Mouse (Mus musculus): ENCODE measurements around the gene Fam178b. TPM values are rescaled to one million over a fixed set of nuclear protein-coding genes. Genes with fewer than 3 reads are reported as not detected.
"Not testable (repeated sequence)": the region's sequence is repeated elsewhere in the genome, so short reads cannot be mapped to it uniquely, and the experiment has no call there.

The Fam178b gene
- polyA plus RNA-seq, 1 experiment from 2014 or later, result not detected

- Histone ChIP-seq H3K27ac (replicated peaks) (no peak overlapping the region), H3K4me1 (no peaks in the 10 kb centered on the region), H3K9me3 (no peaks in the 10 kb centered on the region), H3K4me2 (replicated peaks) (no peak overlapping the region), H3K27me3 (0 out of 2 replicates have a peak, but pooled peaks cover 3% of the 10 kb centered on the region), H3K9ac (replicated peaks) (no peak overlapping the region), H3K4me3 (no peak overlapping the region), H3K36me3 (no peaks in the 10 kb centered on the region)
- 88% methylated on average over 2 of the region's 2 CpGs for WGBS
- ATAC-seq (ENCODE audit: low FRiP score, low read depth), result no peak
These were observed 47.0 kb downstream of the Fam178b start for GRCm38 (mm10) chr1:36635826-36636485.

GRCm38 (mm10) chr1:36634940-36635339 lies 48.0 kb downstream of the Fam178b start:
- Histone ChIP-seq H3K36me3 (no peaks in the 10 kb centered on the region), H3K27ac (replicated peaks) (no peak overlapping the region), H3K4me3 (no peak overlapping the region), H3K9me3 (no peaks in the 10 kb centered on the region), H3K4me2 (replicated peaks) (no peak overlapping the region), H3K9ac (replicated peaks) (no peak overlapping the region), H3K4me1 (no peaks in the 10 kb centered on the region), H3K27me3 (0 out of 2 replicates have a peak, but pooled peaks cover 3% of the 10 kb centered on the region)
- ATAC-seq (ENCODE audit: low FRiP score, low read depth), result peak; percentile 82
- 19% methylated on average over 5 of the region's 5 CpGs for WGBS

GRCm38 (mm10) chr1:36633920-36634319 lies 49.1 kb downstream of the Fam178b start:
- 61% methylated on average over 5 of the region's 5 CpGs for WGBS
- Histone ChIP-seq H3K9me3 (no peaks in the 10 kb centered on the region), H3K9ac (replicated peaks) (no peak overlapping the region), H3K4me3 (no peak overlapping the region), H3K27ac (replicated peaks) (no peak overlapping the region), H3K27me3 (0 out of 2 replicates have a peak, but pooled peaks cover 3% of the 10 kb centered on the region), H3K4me1 (no peaks in the 10 kb centered on the region), H3K4me2 (replicated peaks) (no peak overlapping the region), H3K36me3 (no peaks in the 10 kb centered on the region)
- ATAC-seq (ENCODE audit: low FRiP score, low read depth), result no peak

GRCm38 (mm10) chr1:36632846-36633245 lies 50.1 kb downstream of the Fam178b start:
- Histone ChIP-seq H3K4me3 (no peak overlapping the region), H3K4me1 (no peaks in the 10 kb centered on the region), H3K36me3 (no peaks in the 10 kb centered on the region), H3K27ac (replicated peaks) (no peak overlapping the region), H3K9me3 (no peaks in the 10 kb centered on the region), H3K4me2 (replicated peaks) (no peak overlapping the region), H3K9ac (replicated peaks) (no peak overlapping the region), H3K27me3 (0 out of 2 replicates have a peak, but pooled peaks cover 3% of the 10 kb centered on the region)
- no peak for ATAC-seq (ENCODE audit: low FRiP score, low read depth)
- 88% methylated on average over 1 of the region's 1 CpGs for WGBS

GRCm38 (mm10) chr1:36632090-36632489 lies 50.9 kb downstream of the Fam178b start:
- 0 out of 2 replicates have a peak, but pooled peaks cover 3% of the 10 kb centered on the region for H3K27me3 ChIP-seq
- no peaks in the 10 kb centered on the region for H3K36me3 ChIP-seq
- no peak overlapping the region for H3K27ac ChIP-seq (replicated peaks)
- H3K4me2 ChIP-seq (replicated peaks), result no peak overlapping the region
- no peak overlapping the region for H3K9ac ChIP-seq (replicated peaks)
- H3K4me3 ChIP-seq, result no peak overlapping the region
- ATAC-seq (ENCODE audit: low FRiP score, low read depth), result no peak
- no peaks in the 10 kb centered on the region for H3K4me1 ChIP-seq
- no peaks in the 10 kb centered on the region for H3K9me3 ChIP-seq
- WGBS, result 85% methylated on average over 4 of the region's 4 CpGs

- H3K4me1 ChIP-seq, result no peaks in the 10 kb centered on the region
- no peaks in the 10 kb centered on the region for H3K36me3 ChIP-seq
- 51% methylated on average over 4 of the region's 4 CpGs for WGBS
- H3K9ac ChIP-seq (replicated peaks), result no peak overlapping the region
- 0 out of 2 replicates have a peak, but pooled peaks cover 3% of the 10 kb centered on the region for H3K27me3 ChIP-seq
- H3K9me3 ChIP-seq, result no peaks in the 10 kb centered on the region
- H3K4me2 ChIP-seq (replicated peaks), result no peak overlapping the region
- H3K4me3 ChIP-seq, result no peak overlapping the region
- no peak overlapping the region for H3K27ac ChIP-seq (replicated peaks)
- ATAC-seq (ENCODE audit: low FRiP score, low read depth), result no peak
These were observed 51.6 kb downstream of the Fam178b start for GRCm38 (mm10) chr1:36631391-36631790.

GRCm38 (mm10) chr1:36630053-36630739 lies 52.8 kb downstream of the Fam178b start:
- Histone ChIP-seq H3K27me3 (no peaks in the 10 kb centered on the region), H3K9me3 (no peaks in the 10 kb centered on the region), H3K4me3 (no peak overlapping the region), H3K4me1 (no peaks in the 10 kb centered on the region), H3K9ac (replicated peaks) (no peak overlapping the region), H3K4me2 (replicated peaks) (no peak overlapping the region), H3K36me3 (no peaks in the 10 kb centered on the region), H3K27ac (replicated peaks) (no peak overlapping the region)
- no peak for ATAC-seq (ENCODE audit: low FRiP score, low read depth)
- 76% methylated on average over 3 of the region's 3 CpGs for WGBS

- 57% methylated on average over 8 of the region's 8 CpGs for WGBS
These were observed 54.4 kb downstream of the Fam178b start for GRCm38 (mm10) chr1:36628585-36628984.

GRCm38 (mm10) chr1:36625442-36625841 lies 57.5 kb downstream of the Fam178b start:
- Histone ChIP-seq H3K27me3 (no peaks in the 10 kb centered on the region), H3K4me2 (replicated peaks) (no peak overlapping the region), H3K27ac (replicated peaks) (no peak overlapping the region), H3K36me3 (no peaks in the 10 kb centered on the region), H3K9ac (replicated peaks) (no peak overlapping the region), H3K4me3 (no peak overlapping the region), H3K9me3 (no peaks in the 10 kb centered on the region), H3K4me1 (no peaks in the 10 kb centered on the region)
- ATAC-seq (ENCODE audit: low FRiP score, low read depth), result no peak
- WGBS, result 86% methylated on average over 5 of the region's 5 CpGs

More at GRCm38 (mm10) chr1:36628585-36628984, 54.4 kb downstream of the Fam178b start:
- Histone ChIP-seq H3K27ac (replicated peaks) (no peak overlapping the region), H3K4me1 (no peaks in the 10 kb centered on the region), H3K4me2 (replicated peaks) (no peak overlapping the region), H3K36me3 (no peaks in the 10 kb centered on the region), H3K9ac (replicated peaks) (no peak overlapping the region), H3K9me3 (no peaks in the 10 kb centered on the region), H3K27me3 (no peaks in the 10 kb centered on the region), H3K4me3 (no peak overlapping the region)
- ATAC-seq (ENCODE audit: low FRiP score, low read depth), result no peak

- H3K27me3 ChIP-seq; H3K4me3 ChIP-seq; H3K9ac ChIP-seq (replicated peaks); ATAC-seq (ENCODE audit: low FRiP score, low read depth); H3K4me2 ChIP-seq (replicated peaks); H3K9me3 ChIP-seq; H3K4me1 ChIP-seq; H3K27ac ChIP-seq (replicated peaks); H3K36me3 ChIP-seq: not testable (repeated sequence)
- 82% methylated on average over 5 of the region's 5 CpGs for WGBS
These were observed 67.0 kb downstream of the Fam178b start for GRCm38 (mm10) chr1:36615958-36616357.

- no peaks in the 10 kb centered on the region for H3K9me3 ChIP-seq
- no peak overlapping the region for H3K4me2 ChIP-seq (replicated peaks)
- ATAC-seq (ENCODE audit: low FRiP score, low read depth), result no peak
- H3K4me3 ChIP-seq, result no peak overlapping the region
- H3K27me3 ChIP-seq, result no peaks in the 10 kb centered on the region
- H3K27ac ChIP-seq (replicated peaks), result no peak overlapping the region
- H3K4me1 ChIP-seq, result peaks cover 3% of the 10 kb centered on the region; the same call in 1 of the 2 replicates
- H3K9ac ChIP-seq (replicated peaks), result no peak overlapping the region
- WGBS, result 88% methylated on average over 8 of the region's 8 CpGs
- no peaks in the 10 kb centered on the region for H3K36me3 ChIP-seq
These were observed 67.8 kb downstream of the Fam178b start for GRCm38 (mm10) chr1:36615188-36615587.

- Histone ChIP-seq H3K4me3 (no peak overlapping the region), H3K27ac (replicated peaks) (no peak overlapping the region), H3K9ac (replicated peaks) (no peak overlapping the region), H3K27me3 (no peaks in the 10 kb centered on the region), H3K4me1 (peaks cover 3% of the 10 kb centered on the region; the same call in 1 of the 2 replicates), H3K36me3 (no peaks in the 10 kb centered on the region), H3K9me3 (no peaks in the 10 kb centered on the region), H3K4me2 (replicated peaks) (no peak overlapping the region)
- whole genome bisulfite sequencing, result 79% methylated on average over 1 of the region's 1 CpGs
- no peak for ATAC-seq (ENCODE audit: low FRiP score, low read depth)
These were observed 68.4 kb downstream of the Fam178b start for GRCm38 (mm10) chr1:36614584-36614983.
